Mouse (Mus musculus) telencephalon, adult 2 months (tissue): Measurements from ENCODE around the gene Iqsec1.

ENCODE experiments used
- DNase-seq: peaks from one replicate; pipeline ENCODE4 v3.0.0-alpha.2; 2011; ENCODE audit warnings: low read depth, low spot score

Iqsec1 gene

GRCm38 (mm10) chr6:90727826-90728225 is 260.7 kb downstream of the Iqsec1 start:
- DNase-seq: no peak

GRCm38 (mm10) chr6:90726711-90727122 is 261.8 kb downstream of the Iqsec1 start:
- DNase-seq: no peak

- DNase-seq: no peak
Observed at GRCm38 (mm10) chr6:90725526-90725925, 263.0 kb downstream of the Iqsec1 start.

- no peak for DNase-seq
Observed at GRCm38 (mm10) chr6:90722993-90723392, 265.5 kb downstream of the Iqsec1 start.

GRCm38 (mm10) chr6:90720996-90721746 is 267.3 kb downstream of the Iqsec1 start:
- no peak for DNase-seq

GRCm38 (mm10) chr6:90720201-90720600 is 268.3 kb downstream of the Iqsec1 start:
- DNase-seq: no peak

- DNase-seq: no peak
Observed at GRCm38 (mm10) chr6:90719402-90719801, 269.1 kb downstream of the Iqsec1 start.

- no peak for DNase-seq
Observed at GRCm38 (mm10) chr6:90718477-90718876, 270.0 kb downstream of the Iqsec1 start.

- no peak for DNase-seq
Observed at GRCm38 (mm10) chr6:90717711-90718110, 270.8 kb downstream of the Iqsec1 start.

GRCm38 (mm10) chr6:90716853-90717252 is 271.6 kb downstream of the Iqsec1 start:
- DNase-seq: no peak

GRCm38 (mm10) chr6:90716066-90716704 is 272.3 kb downstream of the Iqsec1 start:
- DNase-seq: no peak

- DNase-seq: no peak
Observed at GRCm38 (mm10) chr6:90715245-90715905, 273.1 kb downstream of the Iqsec1 start.

GRCm38 (mm10) chr6:90713650-90714049 is 274.8 kb downstream of the Iqsec1 start:
- no peak for DNase-seq

- DNase-seq: no peak
Observed at GRCm38 (mm10) chr6:90712486-90713480, 275.7 kb downstream of the Iqsec1 start.

GRCm38 (mm10) chr6:90712063-90712462 is 276.4 kb downstream of the Iqsec1 start:
- no peak for DNase-seq

GRCm38 (mm10) chr6:90711476-90712035 is 276.9 kb downstream of the Iqsec1 start:
- DNase-seq: no peak

- DNase-seq: no peak
Observed at GRCm38 (mm10) chr6:90710778-90711177, 277.7 kb downstream of the Iqsec1 start.

GRCm38 (mm10) chr6:90709929-90710777 is 278.3 kb downstream of the Iqsec1 start:
- DNase-seq: no peak

- no peak for DNase-seq
Observed at GRCm38 (mm10) chr6:90708061-90708618, 280.3 kb downstream of the Iqsec1 start.

- no peak for DNase-seq
Observed at GRCm38 (mm10) chr6:90707143-90707542, 281.3 kb downstream of the Iqsec1 start.
